Comparison of ENCODE assay signal across 32 mouse cellular contexts in the genomic region with DNA sequence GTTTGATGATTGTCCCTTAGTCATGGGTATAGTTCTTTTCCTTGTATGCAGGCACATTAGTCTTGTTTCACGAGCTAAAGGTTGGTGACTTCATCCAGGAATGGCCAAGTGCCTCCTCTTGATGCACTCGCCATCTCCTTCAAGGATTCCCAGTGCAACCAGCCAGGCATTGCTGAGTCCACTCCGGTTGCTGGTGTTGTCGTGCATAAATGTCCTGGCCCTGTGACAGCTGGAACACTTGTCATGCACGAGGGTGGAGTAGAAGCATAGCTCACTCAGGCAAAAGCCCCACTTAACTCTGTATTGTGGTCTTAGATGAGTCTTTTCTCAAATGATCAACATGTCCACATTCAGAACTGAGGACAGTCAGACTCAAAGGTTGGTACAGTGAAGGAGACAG. TPM values are rescaled to one million over a fixed set of nuclear protein-coding genes. Genes with fewer than 3 reads are reported as not detected.
DNase-seq lines count a peak whose midpoint lies in the region; ATAC-seq and TF ChIP-seq lines count a peak whose summit lies in the region.
"Had no signal": no experiment of that assay in that cellular context is flagged by ENCODE, and none has a peak within 500 bp of the region (broad histone marks: within the 10 kb centered on the region; RNA-seq: fewer than 3 reads in every experiment).

No protein-coding gene starts in this region.

- H3K27me3 ChIP-seq in heart, adult 2 months (ENCODE audit: control insufficient read depth, insufficient read depth, low read length), result no peaks in the 10 kb centered on the region
- H3K27me3 ChIP-seq in limb, embryonic 15.5 days, result 0 out of 2 replicates have a peak, but pooled peaks cover 7% of the 10 kb centered on the region
- peaks cover 10% of the 10 kb centered on the region for H3K27me3 ChIP-seq in limb, embryonic 10.5 days (ENCODE audit: low read depth, poor library complexity, severe bottlenecking)
- H3K27me3 ChIP-seq: CH12.LX; forebrain, embryonic 12.5 days; forebrain, embryonic 15.5 days; intestine, embryonic 15.5 days; kidney, embryonic 15.5 days had no signal

- H3K27ac ChIP-seq in heart, adult 2 months, result no peak overlapping the region
- H3K27ac ChIP-seq in limb, embryonic 15.5 days, result peak overlapping the region; percentile 12; the same call in 1 of the 2 replicates
- H3K27ac ChIP-seq in limb, embryonic 10.5 days, result no peak overlapping the region
- H3K27ac ChIP-seq: embryonic facial prominence, embryonic 10.5 days; embryonic facial prominence, embryonic 13.5 days; forebrain, embryonic 12.5 days; forebrain, embryonic 15.5 days; hindbrain, embryonic 10.5 days; hindbrain, embryonic 13.5 days; intestine, embryonic 15.5 days; kidney, embryonic 15.5 days had no signal

- peaks cover 3% of the 10 kb centered on the region for H3K4me1 ChIP-seq in heart, adult 2 months (ENCODE audit: control insufficient read depth, insufficient read depth, low read length)
- H3K4me1 ChIP-seq in limb, embryonic 15.5 days, result no peaks in the 10 kb centered on the region
- H3K4me1 ChIP-seq in limb, embryonic 10.5 days, result peaks cover 5% of the 10 kb centered on the region; the same call in 1 of the 2 replicates
- H3K4me1 ChIP-seq: embryonic facial prominence, embryonic 13.5 days; forebrain, embryonic 12.5 days; hindbrain, embryonic 10.5 days; hindbrain, embryonic 13.5 days; intestine, embryonic 15.5 days; kidney, embryonic 15.5 days had no signal

- ATAC-seq in limb, embryonic 15.5 days (ENCODE audit: insufficient number of reproducible peaks, low FRiP score, low TSS enrichment, low read depth), result no peak
- ATAC-seq: forebrain, embryonic 15.5 days; hindbrain, embryonic 16.5 days; intestine, embryonic 15.5 days; Patski had no signal

- WGBS in heart, adult 2 months, result 48% methylated on average over 5 of the region's 5 CpGs
- 67% methylated on average over 5 of the region's 5 CpGs for WGBS in limb, embryonic 15.5 days
- WGBS in limb, embryonic 10.5 days, result 84% methylated on average over 5 of the region's 5 CpGs

- H3K79me2 ChIP-seq in heart, adult 2 months (replicated peaks; ENCODE audit: control insufficient read depth, insufficient read depth, low read length), result no peaks in the 10 kb centered on the region

- intact Hi-C loops in heart, postnatal 36 days (cut with DNase I), result no loop called here
- intact Hi-C loops in heart, postnatal 10 days (cut with DNase I), result no loop called here
- intact Hi-C loops in heart, adult 2 months (cut with DNase I), result no loop called here

- no peak overlapping the region for H3K9ac ChIP-seq in heart, adult 2 months (ENCODE audit: low read depth, low read length)
- no peak overlapping the region for H3K9ac ChIP-seq in limb, embryonic 15.5 days
- H3K9ac ChIP-seq: embryonic facial prominence, embryonic 13.5 days; forebrain, embryonic 12.5 days; forebrain, embryonic 15.5 days; hindbrain, embryonic 13.5 days; intestine, embryonic 15.5 days; kidney, embryonic 15.5 days had no signal

- no peak overlapping the region for H3K4me3 ChIP-seq in heart, adult 2 months
- no peak overlapping the region for H3K4me3 ChIP-seq in limb, embryonic 15.5 days
- H3K4me3 ChIP-seq in limb, embryonic 10.5 days, result no peak overlapping the region
- H3K4me3 ChIP-seq: embryonic facial prominence, embryonic 10.5 days; embryonic facial prominence, embryonic 13.5 days; erythroblast, embryonic 14.5 days; forebrain, embryonic 12.5 days; forebrain, embryonic 15.5 days; hindbrain, embryonic 10.5 days; hindbrain, embryonic 13.5 days; intestine, embryonic 15.5 days; kidney, embryonic 15.5 days had no signal

- no peak for TF ChIP-seq EP300 in heart, adult 2 months (IDR thresholded peaks at IDR 0.05; ENCODE audit: insufficient read depth, low read depth, low read length)

- no peaks in the 10 kb centered on the region for H3K36me3 ChIP-seq in heart, adult 2 months (ENCODE audit: control insufficient read depth, insufficient read depth, low read length)
- H3K36me3 ChIP-seq in limb, embryonic 15.5 days, result no peaks in the 10 kb centered on the region
- H3K36me3 ChIP-seq in limb, embryonic 10.5 days, result no peaks in the 10 kb centered on the region
- H3K36me3 ChIP-seq: embryonic facial prominence, embryonic 10.5 days; embryonic facial prominence, embryonic 13.5 days; forebrain, embryonic 12.5 days; forebrain, embryonic 15.5 days; G1E; hindbrain, embryonic 10.5 days; hindbrain, embryonic 13.5 days; intestine, embryonic 15.5 days; kidney, embryonic 15.5 days had no signal

- H3K4me2 ChIP-seq in limb, embryonic 15.5 days, result no peak overlapping the region
- H3K4me2 ChIP-seq: embryonic facial prominence, embryonic 13.5 days; forebrain, embryonic 12.5 days; forebrain, embryonic 15.5 days; hindbrain, embryonic 13.5 days; intestine, embryonic 15.5 days; kidney, embryonic 15.5 days had no signal

- peak; percentile 13 for DNase-seq in gastrocnemius, adult 18-20 months (ENCODE audit: low spot score)
- no peak for DNase-seq in gastrocnemius, postnatal 25 days
- peak; percentile 84 for DNase-seq in heart, adult 11 months
- DNase-seq in heart, postnatal 36 days, result no peak
- peak; percentile 55 to 57 for DNase-seq in heart, postnatal 10 days
- DNase-seq in heart, adult 2 months, result no peak
- no peak for DNase-seq in limb, embryonic 10.5 days (ENCODE audit: low spot score)
- DNase-seq: adrenal gland, postnatal 10 days; adrenal gland, postnatal 36 days; B cell, adult 2 months; cerebellum, adult 18-20 months; cerebellum, adult 9-10 months; cerebellum, postnatal 36 days; embryo, embryonic 11 days; kidney, adult 11 months; kidney, adult 8-10 months had no signal

- H3K9me3 ChIP-seq in limb, embryonic 15.5 days, result no peaks in the 10 kb centered on the region
- no peaks in the 10 kb centered on the region for H3K9me3 ChIP-seq in limb, embryonic 10.5 days (replicated peaks)
- H3K9me3 ChIP-seq: embryonic facial prominence, embryonic 10.5 days; embryonic facial prominence, embryonic 13.5 days; forebrain, embryonic 12.5 days; forebrain, embryonic 15.5 days; G1E; hindbrain, embryonic 10.5 days; hindbrain, embryonic 13.5 days; intestine, embryonic 15.5 days; kidney, embryonic 15.5 days had no signal

- TF ChIP-seq CTCF in heart, adult 2 months (IDR thresholded peaks at IDR 0.05), result no peak

- no peak for TF ChIP-seq POLR2A in heart, adult 2 months (IDR thresholded peaks at IDR 0.05; ENCODE audit: insufficient read depth, low read depth, low read length)

RNA-seq across cellular contexts. Expression of gene Six2, which starts 35.1 kb away (rescaled TPM):
- 10 to 100 TPM; 16.8 to 22.2 TPM for total RNA-seq in gastrocnemius, adult 18-20 months (2021)
- 10 to 100 TPM in 1 of 2 experiments, 1 to 10 TPM in 1; 3.1 to 13.8 TPM for total RNA-seq in gastrocnemius, postnatal 25 days (2021)
- total RNA-seq in heart, postnatal 36 days (2021), result under 1 TPM; 0.30 to 0.33 TPM
- total RNA-seq in heart, postnatal 10 days (2021), result under 1 TPM; 0.40 to 0.48 TPM
- total RNA-seq in heart, adult 2 months (2021), result under 1 TPM in 1 of 2 experiments, not detected in 1; 0.43 TPM
- polyA plus RNA-seq in heart, adult 2 months (2012; rRNA removed), result 0.18 and 0.35 TPM in 2 replicates
- 3.9 and 4.3 TPM in 2 replicates for polyA plus RNA-seq in limb, embryonic 15.5 days (2015; fragmentation: Nextera tagmentation; extraction: Ambion mirVana)
- polyA plus RNA-seq in limb, embryonic 10.5 days (2016; fragmentation: Nextera tagmentation; extraction: Ambion mirVana), result 0.87 and 2.7 TPM in 2 replicates
- total RNA-seq: adrenal gland, adult 18-20 months; adrenal gland, postnatal 36 days; G1E had no signal
- polyA plus RNA-seq: erythroblast, embryonic 14.5 days; G1E; gonadal fat pad, adult 2 months; Patski had no signal

Comparison
In these comparisons a context has a peak if more than half of its experiments do, and no peak if none do; other contexts are left out.
1. DNase-seq: peak in gastrocnemius, adult 18-20 months (single experiment), heart, adult 11 months (single experiment) and heart, postnatal 10 days (2 of 2); none in gastrocnemius, postnatal 25 days (single experiment), heart, postnatal 36 days (0 of 2), heart, adult 2 months (0 of 2) and limb, embryonic 10.5 days (single experiment).